Mouse (Mus musculus) embryo, embryonic 10.5 days (tissue): ENCODE data around the gene Olfr54.
A peak's percentile ranks its signal among the peaks of the same experiment; 100 is the strongest.
"Not testable (repeated sequence)": the region's sequence is repeated elsewhere in the genome, so short reads cannot be mapped to it uniquely, and the experiment has no call there.

Experiments
- DNase-seq: peaks from one replicate; pipeline ENCODE4 v3.0.0-alpha.2; 2015; ENCODE audit warnings: low spot score

Olfr54 gene

DNA sequence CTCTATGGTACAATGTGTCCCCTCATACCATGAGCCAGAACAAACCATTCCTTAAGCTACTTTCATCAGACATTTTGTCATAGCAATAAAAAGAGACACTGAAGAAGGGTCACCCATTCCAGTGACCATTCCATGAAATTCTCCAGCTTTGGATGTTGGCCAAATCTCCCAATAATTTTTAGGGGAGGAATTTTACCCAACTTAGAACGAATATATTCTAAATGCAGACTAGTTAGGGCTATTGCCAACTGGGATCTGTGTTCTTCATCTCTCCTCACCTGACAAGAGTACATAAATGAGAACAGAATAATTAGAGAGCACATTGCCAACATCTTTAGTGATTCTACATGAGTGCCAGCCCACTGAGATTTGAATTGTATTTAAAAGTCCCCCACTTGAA lies at the start of gene Olfr54:
Olfr54 (plus strand) TSS at position 301 of the 400 bp plus-strand sequence.
- DNase-seq = no peak

DNA sequence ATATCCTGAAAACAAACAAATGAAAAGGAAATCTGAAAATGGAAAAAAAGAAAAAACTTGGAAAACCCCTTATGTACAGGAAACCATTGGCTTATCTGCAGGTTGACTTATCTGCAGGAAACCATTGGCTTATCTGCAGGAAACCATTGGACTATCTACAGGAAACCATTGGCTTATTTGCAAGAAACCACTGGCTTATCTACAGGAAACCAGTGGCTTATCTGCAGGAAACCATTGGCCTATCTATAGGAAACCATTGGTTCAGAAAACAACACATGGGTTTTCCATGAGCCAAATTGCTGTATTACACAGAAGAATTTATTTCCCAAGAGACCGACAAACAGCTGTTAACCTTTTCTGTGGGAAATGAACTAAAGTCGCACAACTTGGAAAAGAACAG lies 49.1 kb upstream of the Olfr54 start:
- DNase-seq = peak; percentile 14

DNA sequence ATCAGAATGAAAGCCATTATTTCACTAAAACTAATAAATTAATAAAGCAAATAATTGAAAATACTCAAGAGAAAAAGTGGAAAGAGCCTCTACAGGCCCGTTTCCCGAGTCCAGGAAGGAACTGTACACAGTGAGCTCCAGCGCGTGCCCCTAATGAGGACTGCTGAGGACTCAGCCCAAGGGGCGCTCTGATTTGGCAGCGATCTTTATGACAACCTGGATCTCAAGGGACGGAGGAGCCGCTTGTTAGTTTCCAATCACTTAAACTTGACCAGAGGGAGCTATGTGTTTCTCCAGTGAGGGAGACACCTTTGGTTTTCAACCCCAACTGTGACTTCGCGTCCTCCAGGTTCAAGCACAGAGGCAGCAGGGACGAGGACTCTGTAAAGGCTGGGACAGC lies 47.8 kb upstream of the Olfr54 start, which contains the start of gene Olfr1378:
Olfr1378 (plus strand) TSS at position 301 of the 400 bp plus-strand sequence.
- no peak for DNase-seq

GRCm38 (mm10) chr11:50977216-50977615 lies 36.8 kb upstream of the Olfr54 start:
- DNase-seq = peak; percentile 27

DNA sequence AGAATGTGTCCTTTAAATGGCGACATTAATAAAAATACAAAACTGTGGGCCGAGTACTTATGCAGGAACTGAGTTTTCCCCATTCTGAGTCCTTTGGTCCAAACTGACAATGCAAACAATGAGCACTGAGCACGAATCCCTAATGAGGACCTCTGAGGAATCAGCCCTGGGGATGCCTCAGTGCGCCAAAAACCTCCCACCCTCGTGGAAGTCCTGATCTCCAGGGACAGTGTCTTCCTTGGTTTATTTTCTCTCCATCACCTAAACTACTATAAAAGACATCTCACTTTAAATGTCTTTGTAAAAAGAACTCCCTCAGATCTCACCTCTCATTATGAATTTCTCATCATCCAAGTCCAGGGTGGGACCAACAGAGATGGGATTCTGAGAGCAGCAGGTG lies 32.4 kb upstream of the Olfr54 start, which contains the start of gene Olfr1377:
Olfr1377 (plus strand) TSS at position 301 of the 400 bp plus-strand sequence.
- no peak for DNase-seq

GRCm38 (mm10) chr11:51003296-51003695 lies 10.7 kb upstream of the Olfr54 start, which contains the start of gene Olfr51:
Gene Olfr51 (plus strand): TSS chr11:51003596.
- no peak for DNase-seq

DNA sequence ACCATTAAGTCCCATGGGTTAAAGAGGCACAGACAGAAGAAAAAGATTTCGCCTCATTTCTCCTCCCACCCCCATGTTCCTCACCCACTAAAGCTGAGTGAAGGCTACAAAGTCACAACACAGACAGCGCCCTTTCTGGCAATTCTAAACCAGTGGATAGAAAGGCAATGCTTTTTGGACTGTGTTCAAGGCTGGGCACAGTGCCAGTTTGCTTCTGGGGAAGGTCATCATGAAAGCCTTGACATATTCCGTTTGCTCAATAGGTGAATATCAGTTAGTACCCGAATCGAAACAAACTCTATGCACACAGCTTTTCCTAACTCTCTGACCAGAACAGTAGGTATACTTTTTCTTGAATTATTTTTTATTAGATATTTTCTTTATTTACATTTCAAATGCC lies 2.2 kb upstream of the Olfr54 start:
- DNase-seq = no peak

GRCm38 (mm10) chr11:51016341-51016740 lies 2.3 kb downstream of the Olfr54 start:
- no peak for DNase-seq

DNA sequence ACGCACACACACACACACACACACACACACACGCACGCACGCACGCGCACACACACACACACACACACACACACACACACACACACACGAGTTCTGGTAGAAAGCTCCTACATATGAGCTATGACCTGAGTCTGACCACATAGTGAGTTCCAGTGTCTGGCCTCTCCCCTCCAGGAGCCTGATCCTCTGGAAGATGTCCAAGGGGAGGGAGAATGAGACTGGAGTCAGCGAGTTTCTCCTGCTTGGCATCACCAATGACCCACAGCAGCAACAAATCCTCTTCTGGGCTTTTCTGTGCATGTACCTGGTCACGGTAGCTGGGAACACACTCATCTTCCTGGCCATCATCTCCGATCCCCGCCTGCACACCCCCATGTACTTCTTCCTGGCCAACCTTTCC lies 12.8 kb downstream of the Olfr54 start:
- DNase-seq = not testable (repeated sequence)

- DNase-seq = not testable (repeated sequence)
Measured at GRCm38 (mm10) chr11:51029381-51029780, 15.3 kb downstream of the Olfr54 start.

DNA sequence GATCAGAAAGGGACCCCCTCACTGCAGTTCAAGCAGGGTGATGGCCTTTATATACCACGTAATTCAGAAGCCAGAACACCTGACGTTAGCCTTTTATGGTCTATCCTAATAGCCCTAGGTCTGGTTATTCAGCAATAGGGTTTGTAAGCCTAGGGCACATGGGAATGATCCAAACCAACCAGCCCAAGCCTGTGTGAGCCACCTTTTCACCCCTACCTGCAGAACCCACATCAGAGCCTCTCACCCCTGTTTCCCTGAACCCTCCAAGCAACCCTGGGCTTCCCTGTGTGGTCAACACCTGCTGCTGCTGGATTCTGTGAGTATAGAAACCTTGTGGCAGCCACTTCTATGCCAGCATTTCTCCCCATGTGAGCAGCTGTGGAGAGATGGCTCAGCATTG lies 16.2 kb downstream of the Olfr54 start:
- no peak for DNase-seq

GRCm38 (mm10) chr11:51032851-51033250 lies 18.8 kb downstream of the Olfr54 start:
- DNase-seq = peak; percentile 81

GRCm38 (mm10) chr11:51034141-51034540 lies 20.1 kb downstream of the Olfr54 start:
- DNase-seq = not testable (repeated sequence)

- no peak for DNase-seq
Measured at GRCm38 (mm10) chr11:51035951-51036350, 21.9 kb downstream of the Olfr54 start.

DNA sequence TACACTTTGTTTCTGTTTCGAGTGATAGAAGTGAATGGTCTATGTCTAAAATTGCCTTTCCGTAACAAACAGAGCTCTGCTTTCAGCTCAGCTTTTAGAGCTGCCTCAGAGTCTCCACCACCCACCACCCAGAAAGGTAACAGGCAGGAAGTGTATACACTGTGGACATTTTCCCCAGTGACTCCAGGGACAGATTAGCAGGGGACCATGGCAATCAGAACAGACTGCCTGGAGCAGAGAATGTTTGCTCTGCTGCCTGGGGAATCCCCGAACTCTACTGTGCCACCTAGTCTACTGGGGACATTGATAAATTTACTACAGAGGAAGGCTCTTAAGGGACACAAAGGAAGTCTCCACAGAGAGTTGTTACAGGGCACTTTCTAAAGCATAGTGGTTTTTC lies 30.7 kb downstream of the Olfr54 start:
- not testable (repeated sequence) for DNase-seq

GRCm38 (mm10) chr11:51047809-51048208 lies 33.8 kb downstream of the Olfr54 start, which contains the start of gene Olfr1375:
Gene Olfr1375 (plus strand): TSS chr11:51048109.
- not testable (repeated sequence) for DNase-seq

DNA sequence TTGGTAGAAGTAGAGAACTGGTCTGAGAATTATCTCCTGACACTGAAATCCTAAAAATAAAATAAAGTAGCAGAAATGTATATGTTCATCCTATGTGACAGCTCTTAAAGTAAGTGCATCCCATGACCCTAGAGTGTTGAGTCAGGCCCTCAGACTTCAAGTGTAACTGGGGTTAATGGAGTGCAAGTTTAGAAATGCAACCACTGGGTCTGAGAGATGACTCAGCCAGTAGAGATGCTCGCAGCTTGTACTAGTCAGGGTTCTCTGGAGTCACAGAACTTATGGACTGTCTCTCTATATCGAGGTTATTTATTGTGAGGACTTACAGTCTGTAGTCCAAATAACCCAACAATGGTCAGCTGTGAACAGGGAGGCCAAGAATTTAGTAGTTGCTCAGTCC lies 37.6 kb downstream of the Olfr54 start:
- no peak for DNase-seq

DNA sequence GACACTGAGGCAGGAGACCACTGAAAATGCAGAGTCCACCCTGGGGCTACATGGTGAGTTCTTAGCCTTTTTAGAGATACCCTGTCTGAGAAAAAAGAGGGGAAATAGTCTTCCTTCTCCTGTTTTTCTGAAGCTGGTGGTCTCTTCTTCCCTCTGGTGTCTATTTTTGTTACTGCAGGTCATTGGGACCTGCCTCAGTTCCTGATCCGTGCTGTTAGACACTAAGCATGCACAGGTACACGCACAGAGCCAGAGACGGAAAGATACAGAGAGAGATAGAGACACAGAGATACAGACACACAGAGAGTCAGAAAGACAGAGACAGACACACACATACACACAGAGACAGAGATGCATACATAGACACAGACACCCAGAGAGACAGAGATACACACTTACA lies 39.2 kb downstream of the Olfr54 start:
- DNase-seq = peak; percentile 19

GRCm38 (mm10) chr11:51059151-51059571 lies 45.1 kb downstream of the Olfr54 start, which contains the start of gene Zfp354a:
Gene Zfp354a (plus strand): TSS chr11:51059257.
- peak; percentile 91 for DNase-seq

- DNase-seq = no peak
Measured at GRCm38 (mm10) chr11:51059640-51060039, 45.6 kb downstream of the Olfr54 start.

DNA sequence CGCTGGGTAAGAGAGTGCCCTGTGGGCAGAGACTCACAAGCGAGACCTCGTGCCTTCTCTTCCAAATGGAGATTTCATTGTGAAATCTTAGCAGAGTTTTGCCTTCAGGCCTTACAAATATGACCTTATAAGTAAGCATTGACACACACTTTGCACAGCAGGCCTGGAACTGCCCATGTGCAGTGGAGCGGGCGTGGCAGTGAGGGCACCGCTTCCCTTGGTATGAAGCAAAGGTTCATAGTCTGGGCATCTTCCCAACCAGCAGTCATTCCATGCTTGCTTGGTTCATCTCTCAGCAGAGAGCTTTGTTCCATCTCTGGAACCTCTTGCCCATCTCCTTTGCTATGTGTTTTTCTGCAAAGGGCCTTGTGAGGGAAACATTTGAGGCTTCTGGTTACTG lies 46.9 kb downstream of the Olfr54 start:
- no peak for DNase-seq

DNA sequence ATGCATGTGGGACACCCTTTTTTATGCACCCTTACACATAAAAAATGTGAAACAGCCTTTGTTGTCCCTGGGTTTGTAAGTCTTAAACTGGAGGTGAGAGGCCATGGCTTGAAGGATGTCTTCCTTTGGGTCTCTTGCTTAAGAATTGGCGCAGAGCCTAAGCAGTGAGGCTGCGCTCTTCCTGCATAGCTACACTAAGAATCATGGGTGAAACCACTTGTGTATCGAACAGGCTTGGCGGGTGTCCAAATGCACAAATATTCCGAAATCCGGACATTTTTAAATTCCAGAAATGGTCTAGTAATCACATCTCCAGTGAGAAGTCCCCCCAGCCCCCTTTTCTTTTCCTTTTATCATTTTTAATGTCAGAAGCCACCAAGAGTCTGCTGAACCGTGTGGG lies 49.2 kb downstream of the Olfr54 start:
- no peak for DNase-seq

- no peak for DNase-seq
Measured at GRCm38 (mm10) chr11:51063841-51064240, 49.8 kb downstream of the Olfr54 start.
